Mouse (Mus musculus) forebrain, embryonic 12.5 days (tissue): Measurements from ENCODE around the gene Ptpn7. TPM values are rescaled to one million over a fixed set of nuclear protein-coding genes. Genes with fewer than 3 reads are reported as not detected.
A peak's percentile ranks its signal among the peaks of the same experiment; 100 is the strongest.

Experiments
- ATAC-seq: fragments of 200-750 bp; cut with Nextera tagmentation; 2 replicates; pipeline ENCODE4 v1.8.0; 2017; ENCODE audit warnings: moderate TSS enrichment; ENCODE audit not compliant: low FRiP score
- H3K27ac ChIP-seq: fragments of 300-500 bp; sonication (generic); 2 replicates; pipeline ENCODE4 v1.5.1; 2016; ENCODE audit warnings: mild to moderate bottlenecking
- H3K27me3 ChIP-seq: fragments of 300-500 bp; sonication (generic); 2 replicates; pipeline ENCODE4 v1.6.1; 2016; ENCODE audit warnings: mild to moderate bottlenecking
- H3K36me3 ChIP-seq: fragments of 300-500 bp; sonication (generic); replicated peaks from 2 replicates; pipeline ENCODE4 v1.6.1; 2016; ENCODE audit warnings: mild to moderate bottlenecking
- H3K4me1 ChIP-seq: fragments of 300-500 bp; sonication (generic); 2 replicates; pipeline ENCODE4 v1.6.1; 2016
- H3K4me2 ChIP-seq: fragments of 300-500 bp; sonication (generic); 2 replicates; pipeline ENCODE4 v1.6.1; 2016; ENCODE audit warnings: mild to moderate bottlenecking, moderate library complexity
- H3K4me3 ChIP-seq: fragments of 300-500 bp; sonication (generic); replicated peaks from 2 replicates; pipeline ENCODE4 v1.5.1; 2016; ENCODE audit warnings: mild to moderate bottlenecking
- H3K9ac ChIP-seq: fragments of 300-500 bp; sonication (generic); 2 replicates; pipeline ENCODE4 v1.6.1; 2016; ENCODE audit warnings: mild to moderate bottlenecking
- H3K9me3 ChIP-seq: fragments of 300-500 bp; sonication (generic); 2 replicates; pipeline ENCODE4 v1.6.1; 2016
- WGBS: fragments of 180-500 bp; shearing (Covaris S2); methylation state at CpG from one replicate; pipeline ENCODE4 v1.1.7; 2016; 5-methylcytosine and 5-hydroxymethylcytosine counted together
- polyA plus RNA-seq: library from polyadenylated mRNA; unstranded; fragments of >200 nt; fragmentation: Nextera tagmentation; extraction: Ambion mirVana; gene quantifications from 2 replicates; pipeline ENCODE4 v1.2.1, GENCODE M21; 2016

Ptpn7 gene
- polyA plus RNA-seq, 1 experiment from 2014 or later = 1.0 TPM

GRCm38 (mm10) chr1:135130376-135131018, 2.0 kb upstream of the Ptpn7 start:
- H3K4me1 ChIP-seq = peaks cover 6% of the 10 kb centered on the region; the same call in 1 of the 2 replicates
- H3K9me3 ChIP-seq = no peaks in the 10 kb centered on the region
- WGBS = 66% methylated on average over 2 of the region's 2 CpGs
- H3K4me3 ChIP-seq = no peak overlapping the region
- H3K36me3 ChIP-seq = no peaks in the 10 kb centered on the region
- peaks cover 28% of the 10 kb centered on the region for H3K27me3 ChIP-seq
- H3K27ac ChIP-seq = no peak overlapping the region
- no peak for ATAC-seq
- H3K4me2 ChIP-seq = no peak overlapping the region
- H3K9ac ChIP-seq = no peak overlapping the region

- peaks cover 6% of the 10 kb centered on the region; the same call in 1 of the 2 replicates for H3K4me1 ChIP-seq
- no peak overlapping the region for H3K4me2 ChIP-seq
- no peak overlapping the region for H3K4me3 ChIP-seq
- no peaks in the 10 kb centered on the region for H3K36me3 ChIP-seq
- H3K9me3 ChIP-seq = no peaks in the 10 kb centered on the region
- WGBS = 48% methylated on average over 6 of the region's 6 CpGs
- H3K27ac ChIP-seq = 0 out of 2 replicates have a peak overlapping the region, but pooled peaks have one; percentile 13
- H3K9ac ChIP-seq = no peak overlapping the region
- peaks cover 28% of the 10 kb centered on the region for H3K27me3 ChIP-seq
- ATAC-seq = no peak
Observed at GRCm38 (mm10) chr1:135131034-135131433, 1.5 kb upstream of the Ptpn7 start.

- WGBS = 69% methylated on average over 8 of the region's 8 CpGs
- no peaks in the 10 kb centered on the region for H3K36me3 ChIP-seq
- peaks cover 28% of the 10 kb centered on the region for H3K27me3 ChIP-seq
- no peak overlapping the region for H3K4me3 ChIP-seq
- no peak overlapping the region for H3K4me2 ChIP-seq
- no peak overlapping the region for H3K9ac ChIP-seq
- no peak for ATAC-seq
- no peak overlapping the region for H3K27ac ChIP-seq
- H3K4me1 ChIP-seq = peaks cover 6% of the 10 kb centered on the region; the same call in 1 of the 2 replicates
- H3K9me3 ChIP-seq = no peaks in the 10 kb centered on the region
Observed at GRCm38 (mm10) chr1:135131560-135131959, 940 bp upstream of the Ptpn7 start.

GRCm38 (mm10) chr1:135132893-135133369, 431 bp downstream of the Ptpn7 start:
- no peak overlapping the region for H3K4me3 ChIP-seq
- no peaks in the 10 kb centered on the region for H3K36me3 ChIP-seq
- H3K4me2 ChIP-seq = no peak overlapping the region
- WGBS = 91% methylated on average over 9 of the region's 9 CpGs
- ATAC-seq = no peak
- H3K27ac ChIP-seq = no peak overlapping the region
- peaks cover 25% of the 10 kb centered on the region for H3K27me3 ChIP-seq
- H3K9me3 ChIP-seq = no peaks in the 10 kb centered on the region
- H3K9ac ChIP-seq = no peak overlapping the region
- H3K4me1 ChIP-seq = peaks cover 6% of the 10 kb centered on the region; the same call in 1 of the 2 replicates

- Histone ChIP-seq H3K9ac (no peak overlapping the region), H3K27ac (no peak overlapping the region)
- WGBS = 85% methylated on average over 10 of the region's 10 CpGs
Observed at GRCm38 (mm10) chr1:135133678-135134435, 1.4 kb downstream of the Ptpn7 start.

GRCm38 (mm10) chr1:135135111-135135787, 2.7 kb downstream of the Ptpn7 start:
- Histone ChIP-seq H3K9me3 (no peaks in the 10 kb centered on the region), H3K36me3 (no peaks in the 10 kb centered on the region), H3K27ac (no peak overlapping the region), H3K4me2 (no peak overlapping the region), H3K9ac (no peak overlapping the region), H3K27me3 (peaks cover 9% of the 10 kb centered on the region; the same call in 1 of the 2 replicates), H3K4me3 (no peak overlapping the region), H3K4me1 (no peaks in the 10 kb centered on the region)
- WGBS = 88% methylated on average over 8 of the region's 8 CpGs
- ATAC-seq = no peak

More at GRCm38 (mm10) chr1:135133678-135134435, 1.4 kb downstream of the Ptpn7 start:
- Histone ChIP-seq H3K4me2 (no peak overlapping the region), H3K4me1 (peaks cover 5% of the 10 kb centered on the region; the same call in 1 of the 2 replicates), H3K36me3 (no peaks in the 10 kb centered on the region), H3K27me3 (peaks cover 16% of the 10 kb centered on the region), H3K9me3 (no peaks in the 10 kb centered on the region), H3K4me3 (no peak overlapping the region)
- no peak for ATAC-seq

GRCm38 (mm10) chr1:135136500-135136899, 4.0 kb downstream of the Ptpn7 start:
- 6% methylated on average over 1 of the region's 1 CpGs for WGBS
- peak; percentile 60 for ATAC-seq
- H3K9me3 ChIP-seq = no peaks in the 10 kb centered on the region

GRCm38 (mm10) chr1:135139906-135140305, 7.4 kb downstream of the Ptpn7 start:
- H3K4me2 ChIP-seq = no peak overlapping the region
- peaks cover 21% of the 10 kb centered on the region for H3K27me3 ChIP-seq
- no peaks in the 10 kb centered on the region for H3K4me1 ChIP-seq
- 76% methylated on average over 2 of the region's 2 CpGs for WGBS
- ATAC-seq = no peak
- H3K27ac ChIP-seq = no peak overlapping the region
- no peaks in the 10 kb centered on the region for H3K36me3 ChIP-seq
- H3K4me3 ChIP-seq = no peak overlapping the region
- H3K9me3 ChIP-seq = no peaks in the 10 kb centered on the region
- no peak overlapping the region for H3K9ac ChIP-seq

More at GRCm38 (mm10) chr1:135136500-135136899, 4.0 kb downstream of the Ptpn7 start:
- Histone ChIP-seq H3K4me3 (no peak overlapping the region), H3K27me3 (peaks cover 4% of the 10 kb centered on the region; the same call in 1 of the 2 replicates), H3K27ac (no peak overlapping the region), H3K36me3 (no peaks in the 10 kb centered on the region), H3K9ac (no peak overlapping the region), H3K4me2 (no peak overlapping the region), H3K4me1 (no peaks in the 10 kb centered on the region)

- WGBS = 87% methylated on average over 2 of the region's 2 CpGs
Observed at GRCm38 (mm10) chr1:135142452-135142851, 10.0 kb downstream of the Ptpn7 start.

GRCm38 (mm10) chr1:135143940-135144339, 11.4 kb downstream of the Ptpn7 start:
- no peak for ATAC-seq
- 78% methylated on average over 2 of the region's 2 CpGs for WGBS
- H3K4me3 ChIP-seq = no peak overlapping the region

More at GRCm38 (mm10) chr1:135142452-135142851, 10.0 kb downstream of the Ptpn7 start:
- no peak overlapping the region for H3K27ac ChIP-seq
- no peak overlapping the region for H3K9ac ChIP-seq
- peaks cover 4% of the 10 kb centered on the region for H3K4me1 ChIP-seq
- no peaks in the 10 kb centered on the region for H3K36me3 ChIP-seq
- no peak for ATAC-seq
- H3K9me3 ChIP-seq = no peaks in the 10 kb centered on the region
- no peak overlapping the region for H3K4me2 ChIP-seq
- H3K4me3 ChIP-seq = no peak overlapping the region
- peaks cover 21% of the 10 kb centered on the region for H3K27me3 ChIP-seq

GRCm38 (mm10) chr1:135146077-135146945, 13.8 kb downstream of the Ptpn7 start, which contains the start of gene Arl8a:
Gene Arl8a, plus strand, starts transcription at chr1:135146824.
- peak within 1 kb of the TSS; percentile 95 for H3K4me3 ChIP-seq
- H3K4me2 ChIP-seq = peak within 1 kb of the TSS; percentile 76
- no peaks in the 10 kb centered on the region for H3K9me3 ChIP-seq
- H3K36me3 ChIP-seq = no peaks in the 10 kb centered on the region; the same call in 1 of the 2 replicates
- 2% methylated on average over 55 of the region's 78 CpGs for WGBS
- peak within 1 kb of the TSS; percentile 92 for H3K9ac ChIP-seq
- H3K27me3 ChIP-seq = peaks cover 17% of the 10 kb centered on the region
- peak within 1 kb of the TSS; percentile 89 for H3K27ac ChIP-seq
- peak; percentile 87 for ATAC-seq
- H3K4me1 ChIP-seq = peaks cover 23% of the 10 kb centered on the region

More at GRCm38 (mm10) chr1:135143940-135144339, 11.4 kb downstream of the Ptpn7 start:
- peaks cover 18% of the 10 kb centered on the region for H3K4me1 ChIP-seq
- no peak overlapping the region for H3K27ac ChIP-seq
- H3K4me2 ChIP-seq = no peak overlapping the region
- peaks cover 20% of the 10 kb centered on the region for H3K27me3 ChIP-seq
- no peaks in the 10 kb centered on the region for H3K36me3 ChIP-seq
- no peaks in the 10 kb centered on the region for H3K9me3 ChIP-seq
- H3K9ac ChIP-seq = no peak overlapping the region
